Mouse (Mus musculus) adrenal gland, postnatal 36 days (tissue): ENCODE results near the gene Klrb1b. TPM values are rescaled to one million over a fixed set of nuclear protein-coding genes. Genes with fewer than 3 reads are reported as not detected.

Experiments used
- DNase-seq, 2 experiments: peaks; one replicate each; pipeline ENCODE4 v3.0.0; 2021; ENCODE audit warnings: mixed read lengths in 1 of 2
- long read RNA-seq, 2 experiments: library from polyadenylated mRNA; stranded (forward); transcript quantifications; one replicate each; pipeline ENCODE4 v2.0.0; 2021; ENCODE audit warnings: borderline sequencing depth in 2 of 2
- total RNA-seq, 2 experiments: library from RNA; stranded (reverse); gene quantifications; 2 replicates each; pipeline ENCODE4 v1.2.3; 2021

Gene Klrb1b
- total RNA-seq: under 1 TPM in 1 of 2 experiments, not detected in 1; 0.23 TPM
- long read RNA-seq, experiment 1: 0 reads
- long read RNA-seq, experiment 2: 0 reads

DNA sequence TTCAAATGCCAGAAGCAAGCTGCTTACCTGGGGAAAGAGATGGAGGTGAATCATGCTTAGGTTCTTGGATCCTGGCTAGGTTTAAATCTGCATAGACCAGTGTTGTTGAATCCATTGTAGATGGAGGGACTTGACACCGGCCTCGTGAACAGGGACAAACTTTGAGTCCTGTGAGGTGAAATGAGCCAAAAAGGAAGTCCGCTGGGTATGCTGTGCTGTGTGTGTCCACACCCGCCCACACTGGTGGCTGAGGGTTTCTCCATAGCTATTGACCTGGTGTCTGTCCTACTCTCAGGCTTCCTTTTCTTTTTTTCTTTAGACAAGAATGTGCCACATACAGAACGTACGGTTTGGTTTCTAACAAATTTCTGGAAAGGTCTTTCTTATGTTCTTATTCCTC, at the start of gene Klrb1b, which contains the start of gene Gm44511:
Klrb1b (minus strand) TSS at position 200 of the 400 bp plus-strand sequence.
Gm44511 (minus strand) TSS at position 184 of the 400 bp plus-strand sequence.
- DNase-seq: no peak

DNA sequence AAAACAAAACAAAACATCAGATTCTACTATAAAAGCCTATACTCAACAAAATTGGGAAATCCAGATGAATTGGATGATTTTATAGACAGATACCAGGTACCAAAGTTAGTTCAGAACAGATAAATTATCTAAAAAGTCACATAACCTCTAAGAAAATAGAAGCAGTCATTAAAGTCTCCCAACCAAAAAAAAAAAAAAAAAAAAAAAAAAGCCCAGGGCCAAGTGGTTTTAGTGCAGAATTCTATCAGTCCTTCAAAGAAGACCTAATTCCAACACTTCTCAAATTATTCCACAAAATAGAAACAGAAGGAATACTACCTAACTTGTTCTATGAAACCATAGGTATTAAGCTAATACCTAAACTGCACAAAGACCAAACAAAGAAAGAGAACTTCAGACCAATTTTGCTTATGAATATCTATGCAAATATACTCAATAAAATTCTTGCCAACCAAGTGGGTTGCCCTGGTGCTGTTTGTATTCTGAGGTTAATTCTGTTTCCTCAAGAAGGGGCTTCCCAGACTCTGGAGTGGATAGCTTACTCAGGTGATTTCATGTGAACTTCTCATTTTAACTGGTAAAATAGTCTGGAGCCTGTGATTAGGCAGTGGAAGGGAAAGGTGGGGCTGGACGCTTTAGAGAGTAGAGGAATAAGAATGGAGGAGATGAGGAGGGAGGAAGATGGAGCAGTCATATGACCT, 45.9 kb upstream of the Klrb1b start:
- no peak for DNase-seq

DNA sequence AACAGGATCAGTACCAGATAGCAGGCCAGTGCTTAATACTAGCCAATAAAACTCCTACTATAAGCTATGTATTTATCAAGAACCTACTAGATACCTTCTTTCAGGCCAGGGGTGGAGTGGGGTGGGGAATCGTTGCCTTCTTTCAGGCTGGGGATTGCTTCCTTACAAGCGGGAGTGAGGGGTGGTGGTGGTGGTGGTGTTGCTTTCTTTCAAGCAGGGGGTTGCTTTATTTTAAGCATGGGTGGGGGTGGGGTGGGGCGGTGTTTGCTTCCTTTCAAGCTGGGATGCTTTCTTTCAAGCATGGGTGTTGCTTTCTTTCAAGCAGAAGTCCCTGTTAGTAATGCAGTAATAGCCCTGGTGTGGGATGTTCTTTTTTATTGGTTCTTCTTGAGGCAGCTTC, 42.7 kb upstream of the Klrb1b start:
- no peak for DNase-seq

DNA sequence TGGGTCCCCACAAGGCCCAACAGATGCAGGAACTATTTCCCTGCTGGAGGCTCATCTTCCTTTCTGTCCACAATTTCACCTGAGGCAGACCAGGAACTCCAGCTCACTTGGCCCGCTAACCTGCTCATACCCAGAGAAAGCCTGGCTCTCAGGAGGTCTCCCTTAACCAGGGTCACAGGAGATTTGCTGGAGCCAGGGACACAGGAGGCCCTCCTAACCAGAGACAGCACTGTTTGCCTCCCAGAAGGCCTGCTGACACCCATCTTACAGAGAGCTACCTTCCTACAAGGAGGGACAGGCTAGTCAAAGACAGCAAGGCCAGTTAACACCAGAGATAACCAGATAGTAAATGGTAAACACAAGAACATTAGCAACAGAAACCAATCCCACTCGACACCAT, 31.8 kb upstream of the Klrb1b start:
- DNase-seq: no peak

DNA sequence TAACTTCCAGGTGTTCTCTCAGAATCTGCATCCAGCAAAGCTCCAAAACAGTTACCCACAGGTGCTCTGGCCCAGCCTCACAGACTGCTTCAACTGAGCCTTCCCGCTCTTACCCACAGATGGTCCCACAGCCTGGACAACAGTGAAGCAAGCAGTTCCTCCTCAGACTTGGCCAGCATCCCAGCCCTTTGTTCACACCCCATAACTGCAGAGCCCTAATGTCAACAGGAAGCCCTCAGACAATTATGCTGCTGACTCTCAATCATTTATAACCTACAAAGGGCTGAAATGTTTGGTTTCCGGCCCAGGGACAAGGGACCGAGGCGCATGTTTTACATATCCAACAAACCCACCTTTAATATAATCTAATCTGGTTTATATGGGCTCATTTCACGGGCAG, 30.1 kb upstream of the Klrb1b start:
- DNase-seq: peak; percentile 70 to 82

DNA sequence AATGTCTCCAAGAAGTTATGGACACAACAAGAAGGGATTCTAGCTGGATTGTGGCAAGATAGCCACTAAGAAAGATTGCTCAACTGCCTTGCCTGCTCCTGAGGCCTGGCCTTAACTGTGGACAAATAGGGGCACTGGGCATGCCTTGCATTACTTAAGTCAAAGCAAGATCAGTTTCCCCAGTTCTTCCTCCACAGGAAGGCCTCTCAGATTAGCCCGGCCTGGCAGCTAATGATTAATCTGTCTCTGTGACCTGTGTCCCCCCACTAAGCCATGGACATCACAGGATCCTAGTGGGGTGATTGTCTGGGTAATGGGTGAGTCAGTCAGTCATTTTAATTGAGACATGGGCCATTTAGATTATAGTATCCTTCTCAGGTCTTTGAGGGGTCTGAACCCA, 29.3 kb upstream of the Klrb1b start:
- no peak for DNase-seq

DNA sequence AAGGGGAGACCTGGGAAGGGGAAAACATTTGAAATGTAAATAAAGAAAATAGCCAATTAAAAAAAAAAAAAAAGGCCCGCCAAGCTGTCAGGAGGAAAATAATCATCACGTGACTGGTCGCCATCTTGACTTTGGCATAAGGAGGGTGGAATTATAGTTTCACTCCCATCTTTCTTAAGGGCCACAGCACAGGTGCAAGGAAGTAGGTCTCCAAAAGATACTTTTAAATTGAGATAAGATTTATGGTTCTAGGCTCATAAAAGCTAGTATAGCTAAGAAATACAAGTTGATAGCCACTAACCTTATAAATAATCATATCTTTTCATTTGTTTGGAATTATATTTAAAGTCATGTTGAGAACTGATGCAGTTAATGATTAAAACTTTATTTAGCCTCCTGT, 28.8 kb upstream of the Klrb1b start:
- no peak for DNase-seq

DNA sequence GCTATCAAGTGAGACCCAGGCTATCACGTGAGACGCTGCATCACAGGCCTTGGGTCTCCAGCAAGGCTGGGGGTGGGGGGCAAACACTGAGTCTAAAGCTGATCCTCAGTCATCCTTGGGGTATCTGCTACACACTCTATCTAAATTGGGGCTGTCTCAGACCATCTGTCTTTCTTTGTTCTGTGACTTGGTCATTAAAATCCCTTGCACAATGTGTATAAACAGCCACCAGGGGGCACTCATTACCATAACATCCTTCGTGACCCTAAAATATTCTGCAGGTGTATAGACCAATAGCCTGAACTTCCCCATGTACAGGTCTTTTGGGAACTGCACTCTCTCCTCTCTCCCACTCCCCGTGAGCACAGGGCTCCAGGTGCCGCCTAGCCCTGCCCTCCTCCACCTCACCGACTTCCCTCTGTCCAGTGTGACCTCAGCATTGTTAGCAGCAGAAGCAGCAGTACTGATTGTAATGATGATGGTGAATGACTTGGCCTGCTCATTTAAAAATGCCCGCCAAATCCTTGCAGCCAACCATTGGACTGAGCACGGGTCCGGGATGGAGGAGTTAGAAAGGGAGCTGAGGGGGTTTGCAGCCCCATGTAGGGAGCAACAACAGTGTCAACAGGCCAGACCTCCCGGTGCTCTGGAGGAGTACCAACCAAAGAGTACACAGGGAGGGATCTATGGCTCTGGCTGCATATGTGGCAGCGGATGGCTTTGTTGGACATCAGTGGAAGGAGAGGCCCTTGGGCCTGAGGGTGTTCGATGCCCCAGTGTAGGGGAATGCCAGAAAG, 28.1 kb upstream of the Klrb1b start:
- DNase-seq: peak; percentile 63 to 72

DNA sequence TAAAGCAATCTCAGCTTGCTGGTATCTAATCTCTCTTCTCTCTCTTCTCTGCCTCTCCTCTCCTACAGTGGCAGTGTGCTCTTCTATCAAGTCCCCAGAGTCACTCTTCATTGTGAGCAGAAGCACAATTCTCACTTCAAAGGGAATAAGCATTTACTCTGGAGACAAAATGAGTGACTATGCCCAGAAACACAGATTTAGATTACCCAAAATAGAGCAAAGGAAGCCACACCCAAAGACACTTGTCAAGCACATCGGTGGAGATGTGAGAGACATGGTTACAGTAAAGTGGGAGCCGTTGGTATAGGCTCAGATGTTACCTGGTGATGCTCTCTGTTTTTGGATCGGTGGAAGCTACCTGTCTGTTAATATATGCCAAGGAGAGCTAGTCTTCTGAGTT, 26.6 kb upstream of the Klrb1b start:
- DNase-seq: no peak

DNA sequence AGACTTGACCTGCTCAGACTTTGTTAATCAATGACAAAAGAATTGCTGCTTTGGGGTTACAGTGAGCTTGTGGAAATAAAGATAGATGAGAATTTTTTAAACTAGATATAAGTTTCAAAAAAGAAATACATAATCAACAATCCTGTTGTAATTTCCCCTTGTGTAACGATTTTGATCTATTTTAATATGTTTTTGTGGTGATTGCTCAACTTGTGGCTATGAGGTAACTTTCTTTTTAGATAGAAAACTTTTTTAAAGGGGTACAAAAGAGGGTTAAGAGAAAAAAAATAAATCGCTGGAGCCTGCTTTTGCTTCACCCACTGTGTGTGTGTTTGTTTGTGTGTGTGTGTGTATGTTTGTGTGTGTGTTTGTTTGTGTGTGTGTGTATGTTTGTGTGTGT, 25.0 kb upstream of the Klrb1b start:
- DNase-seq: no peak

DNA sequence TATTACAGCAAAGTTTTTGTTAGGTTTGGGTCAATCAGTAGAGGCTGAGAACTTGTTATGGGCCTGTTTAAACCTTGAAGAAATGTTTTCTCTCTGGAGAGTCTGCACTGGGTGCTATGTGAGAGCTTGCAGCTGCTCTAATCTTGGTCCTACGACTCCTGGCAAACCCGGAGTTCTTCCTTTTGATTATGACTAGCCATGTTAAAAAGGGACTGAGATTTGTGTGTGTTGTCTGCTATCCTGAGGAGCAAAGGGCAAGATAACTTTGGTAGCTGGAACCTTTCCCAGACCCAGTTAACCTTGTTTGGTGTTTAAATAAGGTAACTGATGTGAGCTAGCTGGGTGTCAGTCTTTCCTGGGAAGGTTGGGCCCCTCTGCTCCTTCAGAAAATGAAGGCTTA, 24.5 kb upstream of the Klrb1b start:
- no peak for DNase-seq

DNA sequence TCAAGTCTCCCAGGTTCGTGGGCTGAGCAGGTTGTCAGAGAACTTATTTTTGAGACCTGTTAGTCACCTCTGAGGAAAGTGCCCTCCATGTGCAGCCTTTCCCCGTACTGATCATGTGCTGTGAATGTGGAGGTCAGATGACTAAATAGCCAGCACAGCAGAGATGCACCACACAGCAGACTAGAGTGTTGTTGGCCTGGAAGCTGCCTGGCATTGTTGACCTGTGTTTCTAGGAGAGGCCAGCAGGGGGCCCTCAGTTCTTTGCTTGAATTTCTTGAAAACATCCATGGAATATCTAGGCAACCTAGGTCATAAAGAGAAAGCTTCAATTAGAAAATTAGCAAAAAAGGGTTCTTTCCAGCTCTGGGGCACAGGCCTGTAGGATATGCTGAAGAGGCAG, 23.8 kb upstream of the Klrb1b start:
- peak; percentile 64 to 70 for DNase-seq

DNA sequence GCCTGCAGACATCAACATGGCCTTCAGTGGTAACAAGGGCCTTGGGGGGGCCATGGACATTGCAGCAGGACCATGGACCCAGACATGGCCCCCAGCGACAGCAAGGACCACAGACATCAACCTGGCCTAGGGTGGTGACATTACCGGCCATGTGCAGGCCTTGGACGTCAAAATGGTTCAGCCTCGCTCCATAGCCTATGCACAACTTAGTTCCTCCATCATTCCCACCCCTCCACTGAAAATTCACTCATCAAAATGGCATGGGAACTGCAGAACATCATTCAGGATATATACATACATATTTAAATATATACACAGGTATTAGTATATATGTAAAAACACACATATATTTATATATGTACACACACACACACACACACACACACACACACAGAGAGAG, 21.3 kb upstream of the Klrb1b start:
- no peak for DNase-seq

DNA sequence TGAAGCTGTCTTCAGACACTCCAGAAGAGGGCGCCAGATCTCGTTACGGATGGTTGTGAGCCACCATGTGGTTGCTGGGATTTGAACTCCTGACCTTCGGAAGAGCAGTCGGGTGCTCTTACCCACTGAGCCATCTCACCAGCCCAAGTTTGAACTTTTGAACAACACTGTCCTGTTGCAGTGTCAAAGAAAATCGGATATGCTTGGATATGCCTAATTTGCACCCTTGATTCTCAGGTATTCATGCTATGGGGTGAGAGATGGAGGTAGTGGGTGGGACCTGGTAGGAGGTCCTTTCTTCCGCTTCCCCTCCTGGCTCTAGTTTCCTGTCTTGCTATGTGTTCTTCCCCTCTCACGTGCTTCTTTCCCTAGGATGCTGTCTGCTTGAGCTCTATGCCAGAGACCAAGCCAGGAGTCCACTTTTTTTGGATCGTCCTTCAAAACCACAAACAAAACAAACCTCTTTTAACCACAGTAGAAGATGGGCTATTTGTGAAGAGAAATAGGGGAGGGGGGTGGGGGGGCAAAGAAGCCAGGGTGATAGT, 19.9 kb upstream of the Klrb1b start:
- DNase-seq: no peak

DNA sequence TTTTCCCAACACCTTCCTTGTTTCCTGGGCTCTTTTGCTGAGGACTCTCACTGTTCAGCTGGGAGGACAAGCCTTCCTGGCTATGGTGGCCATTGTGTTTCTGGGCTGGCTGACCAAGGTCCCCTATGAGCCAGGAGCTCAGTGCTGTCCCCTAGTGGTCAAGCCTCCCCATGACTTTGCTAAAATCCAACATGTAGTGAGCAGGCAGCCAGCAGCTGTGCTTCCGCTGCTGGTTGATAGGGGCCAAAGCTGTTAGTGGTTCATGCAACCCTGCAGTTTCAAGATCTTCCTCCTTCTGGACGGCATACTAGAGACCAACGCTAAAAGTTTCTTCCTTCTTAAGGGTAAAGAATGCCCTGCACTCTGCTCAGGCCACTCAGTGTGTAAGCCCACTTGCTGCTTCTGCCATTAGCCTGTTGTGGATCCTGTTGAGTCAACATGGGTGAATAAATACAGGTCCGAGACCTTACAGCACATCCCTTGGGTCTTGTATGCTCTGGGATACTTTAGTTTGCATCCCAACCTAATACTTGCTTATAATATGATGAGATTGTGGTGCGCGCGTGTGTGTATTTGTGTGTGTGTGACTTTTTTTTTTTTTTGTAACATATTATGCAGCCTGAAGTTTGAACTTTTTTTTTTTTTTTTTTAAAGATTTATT, 19.3 kb upstream of the Klrb1b start:
- DNase-seq: peak; percentile 88 to 91

DNA sequence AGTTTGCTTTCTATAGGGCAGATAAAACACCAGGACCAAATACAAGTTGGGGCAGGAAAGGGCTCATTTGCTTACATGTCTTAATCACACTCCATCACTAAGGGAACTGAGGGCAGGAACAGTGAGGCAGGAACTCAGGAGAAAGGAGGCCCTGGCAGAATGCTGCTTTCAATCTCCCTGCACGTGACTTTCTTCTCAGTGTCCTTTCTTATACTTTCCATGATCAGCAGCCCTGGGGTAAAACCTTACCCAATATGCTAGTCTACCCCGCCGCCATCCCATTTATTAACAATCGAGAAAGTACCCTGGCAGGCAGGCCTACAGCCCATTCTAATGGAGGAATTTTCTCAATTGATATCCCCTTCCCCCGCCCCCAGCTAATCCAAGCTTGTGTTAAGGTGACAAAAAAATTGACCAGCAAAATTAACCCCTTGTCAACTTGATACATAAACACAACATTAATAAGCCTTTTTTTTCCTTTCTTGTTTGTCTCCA, 18.5 kb upstream of the Klrb1b start:
- no peak for DNase-seq

DNA sequence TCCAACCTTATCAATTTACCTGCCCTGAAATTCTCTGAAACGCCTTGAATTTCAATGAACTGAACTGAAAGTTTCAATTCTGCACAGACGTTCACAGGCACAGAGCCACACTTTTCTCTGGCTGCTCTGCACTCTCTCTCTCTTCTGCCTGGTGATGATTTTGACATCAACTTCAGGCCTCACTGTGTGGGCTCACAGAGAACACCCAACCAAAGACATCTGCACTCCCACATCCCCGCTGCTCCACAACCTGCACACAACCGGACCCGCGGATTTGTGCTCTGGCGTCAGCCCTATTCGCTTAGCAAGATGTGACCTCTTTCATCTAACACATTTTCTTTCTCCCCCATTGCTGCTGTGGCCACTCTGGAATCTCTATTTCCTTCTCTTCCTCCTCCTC, 18.0 kb upstream of the Klrb1b start:
- no peak for DNase-seq

DNA sequence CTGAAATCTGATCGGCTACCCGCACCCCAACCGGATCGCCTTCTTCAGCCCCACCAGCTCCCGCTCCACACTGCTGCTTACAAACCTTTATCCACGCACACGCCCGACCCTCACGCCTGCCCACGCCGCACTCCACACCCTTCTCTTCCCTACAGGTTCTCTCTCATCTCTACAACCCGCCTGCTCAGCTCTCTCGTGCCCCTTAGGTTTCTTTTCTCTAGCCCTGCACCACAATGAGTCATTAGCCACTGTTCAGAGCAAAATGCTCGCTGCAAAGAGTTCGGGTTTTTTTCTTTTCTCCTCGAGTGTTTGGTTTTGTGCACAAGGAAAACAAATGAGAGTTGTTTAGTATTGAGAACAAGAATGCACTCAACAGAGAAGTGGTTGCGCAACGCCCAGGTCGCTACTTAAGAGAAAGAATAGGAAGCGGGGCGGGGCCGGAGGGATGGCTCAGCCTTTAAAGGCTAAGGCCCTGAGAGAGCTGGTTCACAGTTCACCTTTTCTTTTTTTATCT, 17.4 kb upstream of the Klrb1b start:
- DNase-seq: peak; percentile 79 to 83

DNA sequence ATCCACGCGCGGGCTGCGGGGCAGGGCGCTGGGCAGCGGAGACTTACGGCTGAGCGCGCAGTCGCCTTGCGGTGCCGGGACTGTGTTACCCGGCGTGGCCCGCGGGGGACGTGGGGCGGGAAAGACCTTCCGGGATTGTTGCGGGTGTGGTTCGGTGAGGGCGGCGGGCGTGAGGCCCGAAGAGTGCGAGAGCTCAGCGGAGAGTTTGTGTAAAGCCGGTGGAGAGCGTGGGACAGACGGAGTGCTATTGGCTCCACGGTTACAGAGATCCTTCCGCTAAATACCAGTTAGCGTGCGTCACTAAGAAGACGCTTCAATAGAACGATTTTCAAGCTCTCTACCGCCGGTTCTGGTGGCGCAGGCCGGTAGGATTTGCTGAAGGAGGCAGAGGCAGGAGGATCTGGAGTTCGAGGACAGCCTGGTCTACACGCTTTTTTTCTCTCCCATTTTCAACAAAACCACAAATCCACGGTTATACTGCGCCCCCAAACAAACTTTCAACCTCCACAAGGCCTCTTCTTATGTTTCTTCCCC, 16.9 kb upstream of the Klrb1b start:
- peak; percentile 87 to 91 for DNase-seq

DNA sequence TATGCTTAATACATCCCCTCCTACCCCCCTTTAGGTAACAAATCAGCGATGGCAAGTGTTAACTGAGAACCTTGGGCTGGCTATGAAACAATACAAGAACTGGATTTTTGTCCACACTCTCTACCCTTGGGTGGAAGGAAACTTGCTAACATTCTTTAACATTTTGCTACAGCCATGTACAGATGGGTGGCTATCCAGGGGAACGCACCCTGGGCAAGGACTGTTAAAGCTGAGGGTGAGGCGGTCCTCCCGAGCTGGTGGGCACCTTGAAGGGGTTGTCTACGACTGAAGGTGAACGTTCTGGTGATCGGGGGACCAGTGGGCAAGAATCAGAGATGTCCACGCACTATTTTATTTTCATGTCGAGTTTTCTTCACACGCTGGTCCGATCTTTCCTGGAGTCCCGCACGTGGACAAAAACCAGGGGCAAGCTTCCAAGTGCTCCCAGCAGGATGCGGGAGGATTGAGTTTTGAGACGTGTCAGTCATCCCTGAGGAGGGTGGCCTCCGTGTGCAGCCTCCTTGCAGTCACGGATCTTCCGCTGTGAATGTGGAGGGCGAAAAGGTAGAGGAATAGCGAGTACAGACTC, 16.3 kb upstream of the Klrb1b start:
- DNase-seq: no peak

DNA sequence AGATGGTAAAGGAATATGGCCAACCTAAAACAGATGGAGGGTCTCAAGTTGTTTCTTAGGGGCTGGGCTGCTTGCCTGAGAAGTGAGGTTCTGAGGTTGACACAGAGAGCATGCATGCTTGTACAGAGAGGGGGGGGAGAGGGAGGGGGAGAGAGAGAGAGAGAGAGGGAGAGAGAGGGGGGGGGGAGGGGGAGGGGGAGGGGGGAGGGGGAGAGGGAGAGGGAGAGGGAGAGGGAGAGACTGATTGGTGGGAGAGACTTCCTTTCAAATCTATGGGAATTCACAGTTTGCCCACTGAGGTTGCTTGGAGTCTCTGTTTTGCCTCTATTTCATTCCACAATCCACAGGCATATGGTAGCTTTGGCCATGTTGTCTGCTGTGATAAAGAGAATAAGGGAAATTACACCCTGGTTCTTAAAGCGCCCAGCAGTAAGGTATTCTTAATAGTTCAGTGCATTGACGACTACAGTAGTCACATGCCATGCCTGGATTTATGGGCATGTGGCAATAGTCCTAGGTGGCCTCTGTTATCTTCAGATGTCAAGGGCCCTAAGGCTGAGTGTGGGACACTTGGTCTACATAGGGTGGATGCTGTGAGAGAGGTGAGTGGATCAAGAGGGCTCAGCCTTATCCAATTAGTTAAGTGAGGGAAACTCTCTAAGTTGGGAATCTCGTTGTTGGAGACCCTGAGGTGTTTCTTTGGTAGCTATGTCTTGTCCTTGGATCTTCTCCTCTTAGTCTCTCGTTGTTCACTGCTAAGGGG, 15.4 kb upstream of the Klrb1b start:
- peak in 1 of 2 experiments; percentile 21 for DNase-seq
